Mouse (Mus musculus): ENCODE measurements around the gene Mmgt1. TPM values are rescaled to one million over a fixed set of nuclear protein-coding genes. Genes with fewer than 3 reads are reported as not detected.

Gene Mmgt1
- total RNA-seq (2023) = 1 to 10 TPM; 9.6 to 9.7 TPM

GRCm38 (mm10) chrX:56597887-56598640 is at the start of gene Mmgt1:
Mmgt1 (minus strand) TSS chrX:56598069.

GRCm38 (mm10) chrX:56609623-56610317 is 11.9 kb upstream of the Mmgt1 start, which contains the start of gene Slc9a6:
Slc9a6 (plus strand) TSS chrX:56609757.

GRCm38 (mm10) chrX:56549506-56549905 is 48.4 kb downstream of the Mmgt1 start, which contains the start of gene Gm648:
Gm648 (minus strand) TSS chrX:56549606.

Other genes starting within 250 kb of the Mmgt1 start
- gene Smim10l2a, start 223.5 kb downstream of the Mmgt1 start, total RNA-seq (2023) = not detected
- gene Gm2174, start 150.1 kb downstream of the Mmgt1 start, total RNA-seq (2023) = not detected
- gene Ints6l, start 143.2 kb downstream of the Mmgt1 start, total RNA-seq (2023) = 10 to 100 TPM; 76.7 to 80.6 TPM
- gene Gm10477, start 73.3 kb downstream of the Mmgt1 start, total RNA-seq (2023) = not detected
- not detected for gene Gm648, start 48.5 kb downstream of the Mmgt1 start, total RNA-seq (2023)
- gene Slc9a6, start 11.7 kb upstream of the Mmgt1 start, total RNA-seq (2023) = 10 to 100 TPM; 12.2 to 16.5 TPM
- 1 to 10 TPM in 1 of 2 experiments, not detected in 1; 1.2 TPM for gene Fhl1, start 133.7 kb upstream of the Mmgt1 start, total RNA-seq (2023)
- 1 to 10 TPM; 3.3 to 3.6 TPM for gene Map7d3, start 224.3 kb upstream of the Mmgt1 start, total RNA-seq (2023)

All from monocyte, adult 59 days (primary cell).